Mouse (Mus musculus): ENCODE results near the gene Tmem229b.
"Not testable (repeated sequence)": the region's sequence is repeated elsewhere in the genome, so short reads cannot be mapped to it uniquely, and the experiment has no call there.

Gene Tmem229b

GRCm38 (mm10) chr12:78952484-78952883, 54.9 kb downstream of the Tmem229b start:
- CTCF ChIA-PET = interaction anchor here (0.6 kb wide), 1 partner anchor 71 kb away, joined by 3 read pairs; no protein-coding TSS in a partner anchor

GRCm38 (mm10) chr12:78952053-78952452, 55.4 kb downstream of the Tmem229b start:
- CTCF ChIA-PET = no interaction called here

- CTCF ChIA-PET = no interaction called here
Observed at GRCm38 (mm10) chr12:78947661-78948060, 59.8 kb downstream of the Tmem229b start.

- CTCF ChIA-PET = no interaction called here
Observed at GRCm38 (mm10) chr12:78947161-78947560, 60.3 kb downstream of the Tmem229b start.

GRCm38 (mm10) chr12:78942931-78943330, 64.5 kb downstream of the Tmem229b start:
- CTCF ChIA-PET = no interaction called here

- CTCF ChIA-PET = no interaction called here
Observed at GRCm38 (mm10) chr12:78940081-78940480, 67.3 kb downstream of the Tmem229b start.

- CTCF ChIA-PET = no interaction called here
Observed at GRCm38 (mm10) chr12:78939393-78940037, 67.9 kb downstream of the Tmem229b start.

GRCm38 (mm10) chr12:78936494-78936893, 70.9 kb downstream of the Tmem229b start:
- CTCF ChIA-PET = no interaction called here

GRCm38 (mm10) chr12:78929900-78930299, 77.5 kb downstream of the Tmem229b start:
- CTCF ChIA-PET = interaction anchor here (1.1 kb wide), 1 partner anchor 11 kb away, joined by 5 read pairs; no protein-coding TSS in a partner anchor

- CTCF ChIA-PET = no interaction called here
Observed at GRCm38 (mm10) chr12:78927287-78927686, 80.1 kb downstream of the Tmem229b start.

- CTCF ChIA-PET = interaction anchor here (0.8 kb wide), 1 partner anchor 75 kb away, joined by 3 read pairs; no protein-coding TSS in a partner anchor
Observed at GRCm38 (mm10) chr12:78923539-78924189, 83.8 kb downstream of the Tmem229b start.

- CTCF ChIA-PET = not testable (repeated sequence)
Observed at GRCm38 (mm10) chr12:78922977-78923376, 84.5 kb downstream of the Tmem229b start.

- CTCF ChIA-PET = no interaction called here
Observed at GRCm38 (mm10) chr12:78922058-78922457, 85.4 kb downstream of the Tmem229b start.

- CTCF ChIA-PET = no interaction called here
Observed at GRCm38 (mm10) chr12:78921421-78921820, 86.0 kb downstream of the Tmem229b start.

GRCm38 (mm10) chr12:78919079-78919712, 88.2 kb downstream of the Tmem229b start:
- CTCF ChIA-PET = interaction anchor here (0.8 to 3.7 kb wide), 6 partner anchors 11 to 342 kb away, joined by 3 to 35 read pairs (median 5); partner anchors contain the start of gene Pigh

GRCm38 (mm10) chr12:78918227-78919078, 89.0 kb downstream of the Tmem229b start:
- CTCF ChIA-PET = interaction anchor here (0.6 to 3.7 kb wide), 11 partner anchors 11 to 1171 kb away, joined by 3 to 35 read pairs (median 5); partner anchors contain the start of genes Arg2 and Pigh

- CTCF ChIA-PET = interaction anchor here (0.5 to 3.7 kb wide), 4 partner anchors 175 to 426 kb away, joined by 3 to 35 read pairs (median 3); partner anchors contain the start of gene Pigh
Observed at GRCm38 (mm10) chr12:78916278-78916677, 91.1 kb downstream of the Tmem229b start.

- CTCF ChIA-PET = interaction anchor here (0.9 kb wide), 1 partner anchor 175 kb away, joined by 3 read pairs; no protein-coding TSS in a partner anchor
Observed at GRCm38 (mm10) chr12:78915561-78915960, 91.9 kb downstream of the Tmem229b start.

GRCm38 (mm10) chr12:78914458-78914857, 93.0 kb downstream of the Tmem229b start:
- CTCF ChIA-PET = interaction anchor here (0.6 kb wide), 1 partner anchor 401 kb away, joined by 3 read pairs; no protein-coding TSS in a partner anchor

All from spleen, embryonic (tissue).